Mouse (Mus musculus) embryo, embryonic 10 days (tissue): ENCODE results near the gene AY761185.
"Not testable (repeated sequence)": the region's sequence is repeated elsewhere in the genome, so short reads cannot be mapped to it uniquely, and the experiment has no call there.

Source experiments
- DNase-seq: peaks from one replicate; pipeline ENCODE4 v3.0.0-alpha.2; 2015; ENCODE audit warnings: low spot score

The AY761185 gene

GRCm38 (mm10) chr8:20944610-20945009 is at the start of gene AY761185:
Gene AY761185 (minus strand): TSS chr8:20944710.
- DNase-seq, result no peak

GRCm38 (mm10) chr8:20994042-20994441 is 49.5 kb upstream of the AY761185 start:
- not testable (repeated sequence) for DNase-seq

GRCm38 (mm10) chr8:20979846-20980245 is 35.3 kb upstream of the AY761185 start:
- DNase-seq, result no peak

- no peak for DNase-seq
Measured at GRCm38 (mm10) chr8:20964531-20964930, 20.0 kb upstream of the AY761185 start.

GRCm38 (mm10) chr8:20921971-20922370 is 22.5 kb downstream of the AY761185 start, which contains the start of gene Gm6040:
Gene Gm6040 (minus strand): TSS chr8:20922071.
- DNase-seq, result no peak

- DNase-seq, result no peak
Measured at GRCm38 (mm10) chr8:20912288-20912687, 32.2 kb downstream of the AY761185 start.

- no peak for DNase-seq
Measured at GRCm38 (mm10) chr8:20908256-20908655, 36.3 kb downstream of the AY761185 start.

- no peak for DNase-seq
Measured at GRCm38 (mm10) chr8:20907119-20907518, 37.4 kb downstream of the AY761185 start.

- no peak for DNase-seq
Measured at GRCm38 (mm10) chr8:20902527-20902926, 42.0 kb downstream of the AY761185 start, which contains the start of gene Gm15056. Gene Gm15056 (minus strand): TSS chr8:20902627.
